Mouse (Mus musculus): ENCODE measurements around the gene Slc16a6.

DNA sequence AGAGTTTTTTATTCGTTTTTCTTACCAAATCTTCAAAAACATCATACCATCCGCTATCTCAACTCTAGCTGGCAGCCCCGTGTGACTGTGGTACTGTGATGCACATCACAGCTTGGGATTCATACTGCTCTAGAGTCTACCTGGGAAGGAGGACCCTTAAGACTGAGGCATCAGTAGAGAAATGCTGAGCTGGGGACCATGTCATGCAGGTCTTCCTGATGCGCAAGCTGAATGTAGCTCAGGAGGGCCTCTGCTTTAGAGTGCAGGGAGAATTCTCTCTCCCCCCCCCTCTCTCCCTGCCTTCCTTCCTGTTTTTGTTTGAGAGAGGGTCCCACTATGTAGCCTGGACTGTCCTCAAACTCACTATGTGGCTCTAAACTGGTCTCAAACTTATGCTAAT lies 32.8 kb downstream of the Slc16a6 start:
- TF ChIP-seq CTCF (IDR thresholded peaks at IDR 0.05; ENCODE audit: low read depth) (no peak), EP300 (IDR thresholded peaks at IDR 0.05; ENCODE audit: low read depth) (no peak)
